ENCODE assay signal across 14 mouse cellular contexts in genomic region chr5:95991339-95992292, GRCm38 (mm10). TPM values are rescaled to one million over a fixed set of nuclear protein-coding genes. Genes with fewer than 3 reads are reported as not detected.
DNase-seq lines count a peak whose midpoint lies in the region; ATAC-seq lines count a peak whose summit lies in the region.
"Had no signal": no experiment of that assay in that cellular context is flagged by ENCODE, and none has a peak within 500 bp of the region (broad histone marks: within the 10 kb centered on the region; RNA-seq: fewer than 3 reads in every experiment).

No protein-coding gene starts in this region.

- H3K4me2 ChIP-seq in heart, embryonic 14.5 days (ENCODE audit: low read length), result peak overlapping the region; percentile 1; the same call in 1 of the 2 replicates
- H3K4me2 ChIP-seq in hindbrain, embryonic 15.5 days, result peak overlapping the region; percentile 35
- peak overlapping the region; percentile 15 for H3K4me2 ChIP-seq in neural tube, embryonic 13.5 days
- H3K4me2 ChIP-seq in liver, embryonic 11.5 days, result no peak overlapping the region
- H3K4me2 ChIP-seq: liver, embryonic 15.5 days had no signal

- 14% methylated on average over 12 of the region's 12 CpGs for WGBS in heart, embryonic 14.5 days
- 6% methylated on average over 12 of the region's 12 CpGs for WGBS in hindbrain, embryonic 15.5 days
- 11% methylated on average over 12 of the region's 12 CpGs for WGBS in neural tube, embryonic 13.5 days
- WGBS in liver, embryonic 11.5 days, result 19% methylated on average over 12 of the region's 12 CpGs

- H3K27ac ChIP-seq in heart, embryonic 14.5 days (replicated peaks in 1 of 2; ENCODE audit: control insufficient read depth in 1 of 2, insufficient read depth in 1 of 2, low read depth in 2 of 2, low read length in 2 of 2), result no peak overlapping the region
- peak overlapping the region; percentile 38 for H3K27ac ChIP-seq in hindbrain, embryonic 15.5 days (replicated peaks)
- peak overlapping the region; percentile 49; the same call in 1 of the 2 replicates for H3K27ac ChIP-seq in neural tube, embryonic 13.5 days (replicated peaks)
- H3K27ac ChIP-seq in liver, embryonic 11.5 days (ENCODE audit: low read depth, low read length), result no peak overlapping the region
- H3K27ac ChIP-seq: kidney, postnatal 0 days; liver, embryonic 15.5 days had no signal

- H3K4me1 ChIP-seq in heart, embryonic 14.5 days (ENCODE audit: control insufficient read depth in 2 of 2, insufficient read depth in 2 of 2, low read length in 2 of 2), result no peaks in the 10 kb centered on the region
- H3K4me1 ChIP-seq in hindbrain, embryonic 15.5 days (replicated peaks), result peaks cover 8% of the 10 kb centered on the region
- peaks cover 12% of the 10 kb centered on the region for H3K4me1 ChIP-seq in neural tube, embryonic 13.5 days (replicated peaks)
- no peaks in the 10 kb centered on the region for H3K4me1 ChIP-seq in liver, embryonic 11.5 days (replicated peaks; ENCODE audit: control insufficient read depth, insufficient read depth, low read length)
- H3K4me1 ChIP-seq: liver, embryonic 15.5 days had no signal

- H3K27me3 ChIP-seq in heart, embryonic 14.5 days (ENCODE audit: control insufficient read depth, insufficient read depth, low read length), result no peaks in the 10 kb centered on the region
- no peaks in the 10 kb centered on the region for H3K27me3 ChIP-seq in hindbrain, embryonic 15.5 days
- H3K27me3 ChIP-seq in neural tube, embryonic 13.5 days, result no peaks in the 10 kb centered on the region
- H3K27me3 ChIP-seq in liver, embryonic 11.5 days (replicated peaks; ENCODE audit: control insufficient read depth, insufficient read depth, low read length), result no peaks in the 10 kb centered on the region
- H3K27me3 ChIP-seq: liver, embryonic 15.5 days had no signal

- H3K36me3 ChIP-seq in heart, embryonic 14.5 days (ENCODE audit: control insufficient read depth, insufficient read depth, low read length), result no peaks in the 10 kb centered on the region
- no peaks in the 10 kb centered on the region for H3K36me3 ChIP-seq in hindbrain, embryonic 15.5 days
- no peaks in the 10 kb centered on the region for H3K36me3 ChIP-seq in neural tube, embryonic 13.5 days
- no peaks in the 10 kb centered on the region for H3K36me3 ChIP-seq in liver, embryonic 11.5 days (ENCODE audit: control insufficient read depth, insufficient read depth, low read length)
- H3K36me3 ChIP-seq: liver, embryonic 15.5 days had no signal

- DNase-seq in heart, adult 18-20 months, result no peak
- peak; percentile 13 for DNase-seq in embryo, embryonic 11 days
- DNase-seq in thymus, postnatal 36 days, result no peak
- no peak for DNase-seq in liver, embryonic 11.5 days (ENCODE audit: low spot score)
- DNase-seq in adrenal gland, postnatal 10 days, result no peak
- DNase-seq: cerebellum, postnatal 25 days; heart, postnatal 10 days; right cerebral cortex, adult 18-20 months had no signal

- ATAC-seq in heart, embryonic 14.5 days (ENCODE audit: insufficient number of reproducible peaks, insufficient read depth, low FRiP score, low read depth), result no peak
- peak; percentile 79 for ATAC-seq in hindbrain, embryonic 15.5 days (ENCODE audit: low FRiP score, low read depth)
- peak; percentile 63 for ATAC-seq in neural tube, embryonic 13.5 days (ENCODE audit: low read depth)
- no peak for ATAC-seq in liver, embryonic 11.5 days (replicated peaks; ENCODE audit: low FRiP score)

- H3K9ac ChIP-seq in heart, embryonic 14.5 days (ENCODE audit: low read length), result no peak overlapping the region
- 0 out of 2 replicates have a peak overlapping the region, but pooled peaks have one; percentile 7 for H3K9ac ChIP-seq in hindbrain, embryonic 15.5 days
- H3K9ac ChIP-seq in neural tube, embryonic 13.5 days, result no peak overlapping the region
- no peak overlapping the region for H3K9ac ChIP-seq in liver, embryonic 11.5 days (ENCODE audit: low read depth, low read length)
- H3K9ac ChIP-seq: liver, embryonic 15.5 days had no signal

- H3K4me3 ChIP-seq in heart, embryonic 14.5 days (ENCODE audit: control insufficient read depth in 1 of 2, insufficient read depth in 1 of 2, low read depth in 1 of 2, low read length in 2 of 2), result no peak overlapping the region
- no peak overlapping the region for H3K4me3 ChIP-seq in hindbrain, embryonic 15.5 days
- H3K4me3 ChIP-seq in neural tube, embryonic 13.5 days, result no peak overlapping the region
- no peak overlapping the region for H3K4me3 ChIP-seq in liver, embryonic 11.5 days (ENCODE audit: low read depth, low read length)
- H3K4me3 ChIP-seq: liver, embryonic 15.5 days had no signal

- no peaks in the 10 kb centered on the region for H3K9me3 ChIP-seq in heart, embryonic 14.5 days (ENCODE audit: control insufficient read depth, low read length)
- no peaks in the 10 kb centered on the region for H3K9me3 ChIP-seq in hindbrain, embryonic 15.5 days
- H3K9me3 ChIP-seq in neural tube, embryonic 13.5 days, result no peaks in the 10 kb centered on the region
- no peaks in the 10 kb centered on the region for H3K9me3 ChIP-seq in liver, embryonic 11.5 days (ENCODE audit: control insufficient read depth, low read length)
- H3K9me3 ChIP-seq: liver, embryonic 15.5 days had no signal

RNA-seq across cellular contexts. Expression of gene Cxcl13, which starts 34.9 kb away (rescaled TPM):
- polyA plus RNA-seq in heart, embryonic 14.5 days (2014; fragmentation: Nextera tagmentation; extraction: Ambion mirVana), result 0.18 and 1.9 TPM in 2 replicates
- 1 to 10 TPM; 2.3 to 9.9 TPM for total RNA-seq in heart, adult 18-20 months (2021)
- polyA plus RNA-seq in hindbrain, embryonic 15.5 days (2015; fragmentation: Nextera tagmentation; extraction: Ambion mirVana), result 0.30 and 0.37 TPM in 2 replicates
- 0.33 and 0.87 TPM in 2 replicates for polyA plus RNA-seq in neural tube, embryonic 13.5 days (2015; fragmentation: Nextera tagmentation; extraction: Ambion mirVana)
- 1.7 and 1.8 TPM in 2 replicates for polyA plus RNA-seq in liver, embryonic 11.5 days (2014; fragmentation: Nextera tagmentation; extraction: Ambion mirVana)
- 1 to 10 TPM; 5.0 to 5.1 TPM for total RNA-seq in adrenal gland, postnatal 10 days (2021)
- total RNA-seq: left cerebral cortex, postnatal 10 days had no signal

Comparison
In these comparisons a context has a peak if more than half of its experiments do, and no peak if none do; other contexts are left out.
1. ATAC-seq: peak in hindbrain, embryonic 15.5 days (single experiment) and neural tube, embryonic 13.5 days (single experiment); none in heart, embryonic 14.5 days (single experiment) and liver, embryonic 11.5 days (single experiment).
2. H3K27ac ChIP-seq: peak in hindbrain, embryonic 15.5 days (single experiment) and neural tube, embryonic 13.5 days (single experiment); none in heart, embryonic 14.5 days (0 of 2) and liver, embryonic 11.5 days (single experiment).